Comparison of ENCODE assay signal across 22 mouse cellular contexts in genomic region chr17:74015128-74015527, GRCm38 (mm10). TPM values are rescaled to one million over a fixed set of nuclear protein-coding genes. Genes with fewer than 3 reads are reported as not detected.
"Had no signal": no experiment of that assay in that cellular context is flagged by ENCODE, and none has a peak within 500 bp of the region (broad histone marks: within the 10 kb centered on the region; RNA-seq: fewer than 3 reads in every experiment).

No protein-coding gene starts in this region.

- H3K4me1 ChIP-seq: stomach, embryonic 15.5 days had no signal

- H3K4me3 ChIP-seq: neural tube, embryonic 13.5 days; neural tube, embryonic 15.5 days; stomach, embryonic 15.5 days had no signal

- H3K9ac ChIP-seq: neural tube, embryonic 13.5 days; neural tube, embryonic 15.5 days; stomach, embryonic 15.5 days had no signal

- H3K27ac ChIP-seq: neural tube, embryonic 13.5 days; neural tube, embryonic 15.5 days; stomach, embryonic 15.5 days; stomach, postnatal 0 days had no signal

- H3K9me3 ChIP-seq: neural tube, embryonic 13.5 days; neural tube, embryonic 15.5 days; stomach, embryonic 15.5 days had no signal

- H3K27me3 ChIP-seq: neural tube, embryonic 13.5 days; neural tube, embryonic 15.5 days; stomach, embryonic 15.5 days had no signal

- DNase-seq: retina, postnatal 1 day; right cerebral cortex, adult 18-20 months; right cerebral cortex, postnatal 14 days; right cerebral cortex, postnatal 25 days; right cerebral cortex, postnatal 4 days; spleen, adult 18-20 months; thymus, adult 18-20 months; thymus, adult 2 months; thymus, postnatal 14 days; thymus, postnatal 25 days; thymus, postnatal 36 days; thymus, postnatal 4 days had no signal

- H3K4me2 ChIP-seq: neural tube, embryonic 13.5 days; neural tube, embryonic 15.5 days; stomach, embryonic 15.5 days had no signal

- H3K36me3 ChIP-seq: neural tube, embryonic 13.5 days; neural tube, embryonic 15.5 days; stomach, embryonic 15.5 days had no signal

RNA-seq across cellular contexts. Expression of gene Srd5a2, which starts 32.6 kb away (rescaled TPM):
- total RNA-seq: neutrophil, adult 5-6 weeks had no signal
- polyA plus RNA-seq: small intestine, adult 2 months; spleen, adult 2 months; stomach, embryonic 14.5 days; stomach, embryonic 15.5 days; stomach, embryonic 16.5 days; stomach, postnatal 0 days; thymus, postnatal 0 days had no signal
